ENCODE assay signal across 20 mouse cellular contexts in genomic region chr6:6869961-6870800, GRCm38 (mm10). TPM values are rescaled to one million over a fixed set of nuclear protein-coding genes. Genes with fewer than 3 reads are reported as not detected.
DNase-seq lines count a peak whose midpoint lies in the region; ATAC-seq and TF ChIP-seq lines count a peak whose summit lies in the region.
"Had no signal": no experiment of that assay in that cellular context is flagged by ENCODE, and none has a peak within 500 bp of the region (broad histone marks: within the 10 kb centered on the region; RNA-seq: fewer than 3 reads in every experiment).

No protein-coding gene starts in this region.

- WGBS in intestine, postnatal 0 days, result 2% methylated on average over 11 of the region's 11 CpGs
- under 1% methylated on average over 11 of the region's 11 CpGs for WGBS in intestine, embryonic 15.5 days
- WGBS in forebrain, embryonic 10.5 days, result 1% methylated on average over 11 of the region's 11 CpGs
- under 1% methylated on average over 11 of the region's 11 CpGs for WGBS in midbrain, embryonic 10.5 days
- WGBS in heart, embryonic 12.5 days, result under 1% methylated on average over 11 of the region's 11 CpGs

- no peak overlapping the region for H3K9ac ChIP-seq in intestine, postnatal 0 days (ENCODE audit: low read depth, low read length)
- H3K9ac ChIP-seq in intestine, embryonic 15.5 days, result no peak overlapping the region
- H3K9ac ChIP-seq in heart, embryonic 12.5 days, result no peak overlapping the region
- H3K9ac ChIP-seq: embryonic facial prominence, embryonic 13.5 days; lung, embryonic 14.5 days had no signal

- DNase-seq in forebrain, embryonic 10.5 days (ENCODE audit: extremely low spot score, low spot score), result no peak
- DNase-seq in midbrain, embryonic 10.5 days (ENCODE audit: low spot score), result peak; percentile 22
- peak; percentile 16 for DNase-seq in retina, postnatal 1 day
- DNase-seq in kidney, postnatal 4 days, result no peak
- no peak for DNase-seq in heart, postnatal 25 days (ENCODE audit: low spot score)
- DNase-seq: cerebellum, adult 18-20 months; kidney, postnatal 10 days; layer of hippocampus, postnatal 36 days; lung, embryonic 14.5 days; thymus, postnatal 25 days had no signal

- no peak overlapping the region for H3K4me2 ChIP-seq in intestine, postnatal 0 days (replicated peaks; ENCODE audit: low read depth)
- no peak overlapping the region for H3K4me2 ChIP-seq in intestine, embryonic 15.5 days (replicated peaks)
- H3K4me2 ChIP-seq in heart, embryonic 12.5 days, result no peak overlapping the region
- H3K4me2 ChIP-seq: embryonic facial prominence, embryonic 13.5 days; lung, embryonic 14.5 days had no signal

- intact Hi-C loops in heart, postnatal 25 days (cut with DNase I), result no loop called here

- no peak for ATAC-seq in intestine, postnatal 0 days
- ATAC-seq in intestine, embryonic 15.5 days, result no peak
- ATAC-seq in heart, embryonic 12.5 days (ENCODE audit: insufficient number of reproducible peaks, low FRiP score), result no peak
- ATAC-seq: hindbrain, embryonic 16.5 days had no signal

- H3K27ac ChIP-seq in intestine, postnatal 0 days (ENCODE audit: low read depth, low read length), result no peak overlapping the region
- H3K27ac ChIP-seq in intestine, embryonic 15.5 days, result no peak overlapping the region
- no peak overlapping the region for H3K27ac ChIP-seq in forebrain, embryonic 10.5 days
- H3K27ac ChIP-seq in midbrain, embryonic 10.5 days (replicated peaks), result no peak overlapping the region
- H3K27ac ChIP-seq in heart, embryonic 12.5 days (ENCODE audit: poor library complexity, severe bottlenecking), result no peak overlapping the region
- H3K27ac ChIP-seq: heart, embryonic 10.5 days had no signal

- H3K9me3 ChIP-seq in intestine, postnatal 0 days (ENCODE audit: control insufficient read depth), result no peaks in the 10 kb centered on the region
- H3K9me3 ChIP-seq in intestine, embryonic 15.5 days, result no peaks in the 10 kb centered on the region
- H3K9me3 ChIP-seq in forebrain, embryonic 10.5 days, result peaks cover 4% of the 10 kb centered on the region; the same call in 1 of the 2 replicates
- H3K9me3 ChIP-seq in midbrain, embryonic 10.5 days (replicated peaks), result no peaks in the 10 kb centered on the region
- H3K9me3 ChIP-seq in heart, embryonic 12.5 days (replicated peaks), result no peaks in the 10 kb centered on the region
- H3K9me3 ChIP-seq: embryonic facial prominence, embryonic 13.5 days; heart, embryonic 10.5 days had no signal

- H3K4me3 ChIP-seq in intestine, postnatal 0 days (ENCODE audit: low read depth, low read length), result no peak overlapping the region
- H3K4me3 ChIP-seq in intestine, embryonic 15.5 days (replicated peaks), result no peak overlapping the region
- peak overlapping the region; percentile 19; the same call in 1 of the 2 replicates for H3K4me3 ChIP-seq in forebrain, embryonic 10.5 days
- H3K4me3 ChIP-seq in midbrain, embryonic 10.5 days, result no peak overlapping the region
- no peak overlapping the region for H3K4me3 ChIP-seq in heart, embryonic 12.5 days
- H3K4me3 ChIP-seq: embryonic facial prominence, embryonic 13.5 days; heart, embryonic 10.5 days had no signal

- H3K27me3 ChIP-seq in intestine, postnatal 0 days (replicated peaks; ENCODE audit: control insufficient read depth, insufficient read depth, low read length), result peaks cover 96% of the 10 kb centered on the region
- peaks cover 84% of the 10 kb centered on the region for H3K27me3 ChIP-seq in intestine, embryonic 15.5 days (replicated peaks)
- peaks cover 100% of the 10 kb centered on the region for H3K27me3 ChIP-seq in forebrain, embryonic 10.5 days (ENCODE audit: poor library complexity, severe bottlenecking)
- peaks cover 100% of the 10 kb centered on the region for H3K27me3 ChIP-seq in midbrain, embryonic 10.5 days (ENCODE audit: low read depth, poor library complexity, severe bottlenecking)
- H3K27me3 ChIP-seq in heart, embryonic 12.5 days (replicated peaks), result peaks cover 87% of the 10 kb centered on the region

- peak; percentile 19; the same call in 1 of the 2 replicates for TF ChIP-seq CTCF in intestine, postnatal 0 days (IDR thresholded peaks at IDR 0.05; ENCODE audit: low read depth)

- no peaks in the 10 kb centered on the region for H3K36me3 ChIP-seq in intestine, postnatal 0 days (ENCODE audit: control insufficient read depth, insufficient read depth)
- no peaks in the 10 kb centered on the region for H3K36me3 ChIP-seq in intestine, embryonic 15.5 days
- no peaks in the 10 kb centered on the region for H3K36me3 ChIP-seq in forebrain, embryonic 10.5 days (replicated peaks)
- no peaks in the 10 kb centered on the region for H3K36me3 ChIP-seq in midbrain, embryonic 10.5 days
- H3K36me3 ChIP-seq in heart, embryonic 12.5 days, result no peaks in the 10 kb centered on the region
- H3K36me3 ChIP-seq: embryonic facial prominence, embryonic 13.5 days; heart, embryonic 10.5 days had no signal

- no peaks in the 10 kb centered on the region for H3K4me1 ChIP-seq in intestine, postnatal 0 days (replicated peaks; ENCODE audit: control insufficient read depth, insufficient read depth, low read length)
- no peaks in the 10 kb centered on the region for H3K4me1 ChIP-seq in intestine, embryonic 15.5 days (replicated peaks)
- H3K4me1 ChIP-seq in forebrain, embryonic 10.5 days, result peaks cover 15% of the 10 kb centered on the region
- H3K4me1 ChIP-seq in midbrain, embryonic 10.5 days, result peaks cover 9% of the 10 kb centered on the region
- peaks cover 14% of the 10 kb centered on the region for H3K4me1 ChIP-seq in heart, embryonic 12.5 days (replicated peaks)

RNA-seq across cellular contexts. Expression of gene Dlx6, which starts 7.0 kb away (rescaled TPM):
- not detected in 2 replicates for polyA plus RNA-seq in intestine, postnatal 0 days (2015; fragmentation: Nextera tagmentation; extraction: Ambion mirVana)
- polyA plus RNA-seq in intestine, embryonic 15.5 days (2015; fragmentation: Nextera tagmentation; extraction: Ambion mirVana), result 0.16 TPM in 1 of 2 replicates, not detected in the other
- polyA plus RNA-seq in forebrain, embryonic 10.5 days (2016; fragmentation: Nextera tagmentation; extraction: Ambion mirVana), result 0.95 and 1.1 TPM in 2 replicates
- 0.48 and 0.79 TPM in 2 replicates for polyA plus RNA-seq in midbrain, embryonic 10.5 days (2016; fragmentation: Nextera tagmentation; extraction: Ambion mirVana)
- 0.14 TPM in 1 of 2 replicates, not detected in the other for polyA plus RNA-seq in heart, embryonic 12.5 days (2016; fragmentation: Nextera tagmentation; extraction: Ambion mirVana)
- not detected for total RNA-seq in heart, postnatal 25 days (2021)
- total RNA-seq: megakaryocyte, adult 5-6 weeks; MEL had no signal
- polyA plus RNA-seq: C2C12; hindbrain, embryonic 16.5 days; lung, embryonic 14.5 days; neural tube, embryonic 14.5 days had no signal

RNA-seq across cellular contexts. Expression of gene Dlx5, which starts 11.7 kb away (rescaled TPM):
- 0.27 and 0.33 TPM in 2 replicates for polyA plus RNA-seq in intestine, postnatal 0 days (2015; fragmentation: Nextera tagmentation; extraction: Ambion mirVana)
- polyA plus RNA-seq in intestine, embryonic 15.5 days (2015; fragmentation: Nextera tagmentation; extraction: Ambion mirVana), result 1.5 and 2.1 TPM in 2 replicates
- 17.5 and 18.5 TPM in 2 replicates for polyA plus RNA-seq in forebrain, embryonic 10.5 days (2016; fragmentation: Nextera tagmentation; extraction: Ambion mirVana)
- polyA plus RNA-seq in midbrain, embryonic 10.5 days (2016; fragmentation: Nextera tagmentation; extraction: Ambion mirVana), result 4.5 and 8.9 TPM in 2 replicates
- 0.98 and 1.5 TPM in 2 replicates for polyA plus RNA-seq in heart, embryonic 12.5 days (2016; fragmentation: Nextera tagmentation; extraction: Ambion mirVana)
- under 1 TPM in 1 of 2 experiments, not detected in 1; 0.34 TPM for total RNA-seq in heart, postnatal 25 days (2021)
- total RNA-seq: megakaryocyte, adult 5-6 weeks; MEL had no signal
- polyA plus RNA-seq: C2C12; hindbrain, embryonic 16.5 days; neural tube, embryonic 14.5 days had no signal

Comparison
In these comparisons a context has a peak if more than half of its experiments do, and no peak if none do; other contexts are left out.
1. DNase-seq: peak in midbrain, embryonic 10.5 days (single experiment) and retina, postnatal 1 day (single experiment); none in forebrain, embryonic 10.5 days (single experiment), kidney, postnatal 4 days (0 of 2) and heart, postnatal 25 days (single experiment).